Mouse (Mus musculus) retina, postnatal 7 days (tissue): Measurements from ENCODE around the gene Cby3.

ENCODE experiments used
- DNase-seq: peaks from one replicate; pipeline ENCODE4 v3.0.0-alpha.2; 2012; ENCODE audit warnings: low read depth, low spot score

Cby3 gene

DNA sequence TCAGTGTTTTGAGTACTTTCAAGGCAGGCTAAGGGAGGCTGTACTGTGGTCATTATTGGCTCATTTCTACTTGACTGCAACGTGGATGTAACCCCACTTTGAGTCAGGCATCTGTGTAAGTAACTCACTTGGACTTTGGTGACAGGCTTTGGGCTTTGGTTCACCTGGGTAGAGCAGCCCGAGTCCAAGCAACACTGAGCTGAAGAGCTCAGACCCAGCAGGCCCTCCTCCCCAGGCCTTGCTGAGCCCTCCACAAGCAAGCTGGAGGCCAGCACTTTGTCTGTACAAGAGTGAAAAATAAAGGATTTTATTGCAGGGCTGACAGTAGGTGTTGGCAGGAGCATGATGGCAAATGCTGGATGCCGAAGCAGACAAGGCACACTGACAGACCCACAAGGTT lies 34.7 kb downstream of the Cby3 start:
- no peak for DNase-seq

DNA sequence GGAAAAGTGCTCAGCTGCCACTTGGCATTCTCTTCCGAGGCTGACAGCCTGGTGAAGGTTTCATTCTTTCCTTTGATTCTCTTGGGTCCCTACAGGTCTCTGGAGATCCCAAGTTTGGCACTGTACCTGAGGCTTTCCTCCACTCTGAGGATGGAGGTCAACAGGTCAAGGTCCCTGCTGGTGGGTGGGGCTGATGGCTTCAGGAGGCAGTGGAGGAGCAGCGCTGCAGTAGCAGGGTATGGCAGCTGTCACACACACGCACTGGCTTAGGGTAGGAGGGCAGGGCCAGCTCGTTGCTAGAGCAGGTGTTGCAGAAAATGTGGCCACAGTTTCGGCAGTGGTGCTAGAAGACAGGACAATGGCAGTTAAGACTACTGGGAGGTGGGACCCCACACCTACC lies 35.4 kb downstream of the Cby3 start:
- no peak for DNase-seq

DNA sequence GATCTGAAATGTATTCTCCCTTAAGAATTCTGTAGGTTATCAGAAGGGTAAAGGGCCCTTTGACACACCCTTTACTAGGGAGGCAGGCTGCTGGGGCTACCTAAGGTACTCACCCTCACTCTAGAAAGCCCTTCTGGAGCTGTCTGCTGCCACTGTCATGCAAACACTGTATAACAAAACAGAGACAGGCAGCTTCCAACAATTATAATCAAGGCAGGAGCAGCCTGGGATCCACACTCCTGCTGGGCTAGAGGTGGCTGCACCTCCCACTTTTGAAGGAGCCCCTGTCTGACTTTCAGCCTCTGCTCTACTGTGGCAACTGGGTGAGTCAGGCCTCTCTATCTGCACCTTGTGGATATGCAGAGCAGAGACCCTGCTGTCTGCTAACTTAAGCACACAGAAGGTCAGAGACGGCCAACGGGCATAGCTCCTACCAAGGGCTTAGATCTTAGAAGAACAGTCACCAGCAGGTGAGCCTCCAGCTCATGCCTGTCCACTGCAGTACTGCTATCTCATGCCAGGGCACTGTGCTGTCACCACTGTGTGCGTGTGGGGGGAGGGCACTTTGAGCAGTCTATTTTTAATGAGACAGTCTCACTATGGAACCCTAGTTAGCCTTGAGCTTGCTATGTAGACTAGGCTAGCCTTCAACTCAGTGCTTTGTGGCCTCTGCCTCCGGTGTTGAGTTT lies 37.2 kb downstream of the Cby3 start:
- no peak for DNase-seq

DNA sequence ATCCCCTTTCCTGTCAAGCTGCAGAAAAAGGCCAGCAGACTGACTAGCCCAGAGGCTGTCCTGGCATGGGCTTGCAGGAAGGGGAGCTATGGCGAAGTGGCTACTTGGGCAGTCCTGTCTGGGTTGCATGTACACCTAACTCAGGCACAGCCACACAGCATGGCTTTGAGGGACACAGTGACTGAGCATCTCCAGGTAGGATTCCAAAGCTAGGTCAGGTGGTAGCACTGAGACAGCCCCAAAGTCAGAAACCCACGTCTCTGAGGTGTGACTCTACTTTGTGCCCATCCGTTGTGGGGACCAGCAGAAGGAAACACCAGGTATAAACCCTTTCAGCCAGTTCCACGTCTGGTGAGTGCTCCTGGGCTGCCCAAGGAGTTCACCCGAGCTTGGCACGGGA lies 39.0 kb downstream of the Cby3 start:
- DNase-seq = no peak

DNA sequence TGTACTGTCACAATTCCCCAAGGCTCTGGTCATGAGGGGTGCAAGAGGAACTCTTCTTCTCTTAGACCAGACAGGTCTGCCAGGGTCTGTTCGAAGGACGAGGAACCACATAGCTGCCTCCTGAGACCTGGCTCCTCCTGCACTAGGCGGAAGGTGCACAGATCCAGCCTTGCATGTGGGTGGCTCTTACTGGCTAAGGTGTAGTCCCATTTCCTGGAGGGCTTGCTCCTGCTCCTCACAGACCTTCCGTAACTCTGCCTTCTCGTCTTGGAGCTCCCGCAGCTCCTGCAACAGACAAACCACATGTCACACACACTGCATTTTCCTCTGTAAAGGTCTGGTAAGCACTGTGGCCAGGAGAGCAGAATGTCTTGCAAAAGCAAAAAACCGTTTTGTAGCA lies 40.5 kb downstream of the Cby3 start:
- no peak for DNase-seq

DNA sequence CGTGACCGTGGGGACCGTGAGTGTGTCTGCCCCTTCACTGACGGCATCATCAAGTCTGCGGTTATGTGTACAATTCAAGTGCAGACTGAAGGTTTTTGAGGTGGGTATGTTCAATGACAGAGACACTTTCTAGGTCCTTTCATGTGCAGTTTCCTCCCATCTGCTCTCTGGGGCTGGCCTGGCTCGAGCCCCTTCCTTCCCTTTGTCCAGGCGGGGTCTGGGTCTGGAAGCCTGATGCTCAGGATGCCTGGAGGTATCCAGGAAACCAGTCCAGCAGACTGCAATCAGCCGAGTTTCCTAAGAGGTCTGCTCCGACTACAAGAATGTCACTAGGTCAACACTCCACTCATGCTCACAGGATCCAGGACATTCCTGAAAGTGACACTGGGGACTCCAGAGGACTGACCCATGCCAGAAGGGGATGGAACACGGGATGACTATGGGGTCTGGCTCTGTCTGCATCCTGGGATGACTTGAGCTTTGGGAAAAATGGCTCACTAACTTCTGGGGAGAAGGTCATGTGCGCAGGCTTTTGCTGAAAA lies 42.6 kb downstream of the Cby3 start:
- no peak for DNase-seq

DNA sequence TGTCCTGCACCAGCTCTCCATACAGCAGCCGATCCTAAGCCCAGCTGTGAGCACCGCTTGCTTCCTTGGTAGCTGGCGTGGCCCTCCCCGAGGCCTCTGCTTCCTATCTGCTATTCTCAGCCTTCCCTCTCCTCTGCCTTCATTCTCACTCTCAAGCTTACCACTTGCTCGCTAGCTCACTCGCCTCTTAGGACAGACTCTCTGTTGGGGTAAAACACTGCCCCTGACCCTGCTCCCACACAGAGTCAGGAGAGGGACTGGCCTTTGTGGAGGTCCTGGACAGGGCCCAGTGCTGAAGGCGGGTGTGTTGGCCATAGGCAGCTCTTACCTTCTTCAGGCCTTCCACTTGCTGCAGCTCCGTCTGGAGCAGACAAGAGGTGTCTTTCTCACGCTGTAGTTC lies 43.1 kb downstream of the Cby3 start:
- no peak for DNase-seq

DNA sequence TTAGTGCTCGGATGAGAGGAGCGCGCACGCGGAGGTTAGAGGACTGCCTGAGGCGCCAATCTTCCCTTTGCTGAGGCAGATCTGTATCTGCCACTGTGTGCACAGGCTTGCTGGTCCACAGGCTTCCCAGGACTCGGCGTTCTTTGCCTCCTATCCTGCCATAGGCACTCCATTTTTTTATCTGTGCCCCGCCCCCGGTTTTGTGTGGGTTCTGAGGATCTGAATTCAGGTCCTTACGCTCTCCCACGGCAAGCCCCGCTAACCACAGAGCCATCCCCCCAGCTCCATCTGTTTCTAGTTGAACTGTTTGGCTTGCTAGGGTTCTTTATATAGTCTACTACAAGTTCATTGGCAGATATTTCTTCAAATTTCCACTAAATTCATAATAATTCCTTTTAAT lies 44.5 kb downstream of the Cby3 start:
- DNase-seq = no peak

DNA sequence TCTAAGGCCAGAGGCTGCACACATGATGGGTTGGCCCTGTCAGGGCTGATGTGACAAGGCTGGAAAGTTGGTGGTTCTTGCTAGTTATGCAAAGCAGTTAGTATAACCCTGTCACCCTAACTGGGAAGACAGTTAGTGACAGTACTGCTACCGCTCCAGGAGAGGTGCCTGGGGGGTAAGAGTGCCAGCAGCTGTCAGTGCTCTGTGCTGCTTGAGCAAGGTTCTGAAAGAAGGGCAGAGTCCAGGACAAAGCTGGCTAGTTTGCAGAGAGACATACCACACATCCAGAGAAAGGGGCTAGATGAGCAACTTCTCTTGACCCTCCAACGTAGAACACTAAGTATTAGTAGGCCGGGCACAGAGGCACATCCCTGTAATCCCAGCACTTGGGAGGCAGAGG lies 48.2 kb downstream of the Cby3 start:
- no peak for DNase-seq

DNA sequence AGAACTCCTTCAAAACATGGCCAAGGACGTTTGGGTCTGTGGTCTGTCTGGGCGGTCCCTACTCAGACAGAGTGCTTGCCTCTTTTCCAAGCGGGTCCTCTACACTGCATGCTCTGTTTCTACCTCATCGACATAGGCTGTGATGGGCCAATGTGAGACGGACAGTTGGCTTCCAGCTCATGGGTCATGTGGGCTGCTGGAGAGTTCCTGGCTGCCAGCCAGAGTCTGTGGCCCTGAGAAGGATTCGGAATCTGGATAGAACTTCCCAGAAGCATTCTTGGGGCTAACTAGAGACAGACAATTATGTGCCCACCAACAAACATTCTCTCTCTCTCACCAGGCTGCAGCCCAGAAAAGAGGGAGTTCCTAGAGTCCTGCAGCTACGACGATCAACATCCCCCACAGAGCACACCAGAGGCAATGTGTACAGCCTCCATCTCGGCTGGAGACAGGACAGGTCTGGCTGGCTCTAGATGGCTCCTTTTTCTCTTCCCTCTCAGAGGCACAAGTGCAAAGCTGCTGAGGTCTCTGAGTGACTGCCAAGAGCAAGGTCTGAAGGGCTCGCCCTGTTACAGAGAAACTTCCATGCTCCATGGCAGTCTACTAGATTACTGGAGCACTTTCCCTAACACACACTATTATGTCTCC lies 49.2 kb downstream of the Cby3 start:
- DNase-seq = no peak

DNA sequence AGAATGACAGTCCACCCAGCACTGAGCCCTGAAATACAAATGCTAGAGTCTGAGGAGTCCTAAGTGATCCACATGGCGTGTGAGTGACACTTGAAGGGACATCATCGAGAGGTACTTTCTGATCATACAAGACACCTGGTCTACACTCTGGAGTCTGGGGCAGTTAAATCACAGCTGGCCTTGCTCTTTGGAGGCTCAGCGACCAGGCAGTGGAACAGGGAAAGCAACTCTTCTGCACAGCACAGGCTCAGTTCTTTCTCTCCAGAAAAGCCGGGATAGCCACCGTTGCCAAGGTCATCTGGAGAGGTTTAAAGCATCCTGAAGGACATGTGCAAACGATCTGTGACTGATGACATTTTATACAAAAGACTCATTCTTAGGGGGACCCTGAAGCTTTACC lies 53.0 kb downstream of the Cby3 start:
- no peak for DNase-seq
